Mouse (Mus musculus) CD8-positive naive resting alpha-beta T cell, adult 2 months (primary cell): Measurements from ENCODE around the gene Gm45233.

Source experiments
- DNase-seq, 2 experiments: peaks; one replicate each; pipeline ENCODE4 v3.0.0; 2022; ENCODE audit warnings: low read depth in 2 of 2, low spot score in 2 of 2

Gene Gm45233

DNA sequence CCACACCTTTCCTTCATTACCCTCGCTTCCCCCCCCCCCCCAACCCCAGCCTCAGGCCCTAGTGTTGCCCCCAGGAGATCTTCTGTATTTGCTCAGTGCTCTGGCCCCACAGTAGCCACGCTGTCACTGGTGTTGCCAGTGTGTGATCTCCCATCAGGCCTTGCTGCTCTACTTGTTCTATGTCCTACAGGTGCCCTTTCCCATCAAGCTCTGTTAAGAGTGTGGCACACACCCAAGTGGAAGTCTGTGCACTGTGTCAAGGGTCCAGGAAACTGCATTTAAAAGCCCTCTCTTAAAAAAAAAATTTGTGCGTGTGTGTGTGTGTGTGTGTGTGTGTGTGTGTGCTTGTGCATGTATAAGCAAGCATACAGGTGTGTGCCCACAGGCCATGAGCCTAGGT, 4.3 kb downstream of the Gm45233 start:
- no peak for DNase-seq

- DNase-seq, result no peak
Measured at GRCm38 (mm10) chr7:43449811-43450210, 5.9 kb downstream of the Gm45233 start.

DNA sequence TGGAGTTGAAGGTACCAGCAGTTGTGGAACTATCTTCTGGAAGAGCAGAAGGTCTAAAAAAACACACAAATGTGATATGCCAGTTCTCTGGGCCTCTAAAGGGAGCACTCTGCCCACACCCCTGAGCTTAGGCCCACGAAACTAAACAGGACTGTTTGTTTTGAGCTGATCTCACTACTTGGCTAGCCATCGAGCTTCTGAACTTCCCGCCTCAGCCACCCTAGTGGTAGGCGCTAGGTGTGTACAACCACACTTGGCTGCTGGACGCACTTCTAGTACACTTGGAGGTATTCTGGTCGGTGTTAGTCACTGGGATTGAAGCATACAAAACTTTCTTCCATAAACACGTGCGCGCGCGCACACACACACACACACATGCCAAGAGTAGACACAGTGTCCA, 7.8 kb downstream of the Gm45233 start:
- DNase-seq, result no peak

DNA sequence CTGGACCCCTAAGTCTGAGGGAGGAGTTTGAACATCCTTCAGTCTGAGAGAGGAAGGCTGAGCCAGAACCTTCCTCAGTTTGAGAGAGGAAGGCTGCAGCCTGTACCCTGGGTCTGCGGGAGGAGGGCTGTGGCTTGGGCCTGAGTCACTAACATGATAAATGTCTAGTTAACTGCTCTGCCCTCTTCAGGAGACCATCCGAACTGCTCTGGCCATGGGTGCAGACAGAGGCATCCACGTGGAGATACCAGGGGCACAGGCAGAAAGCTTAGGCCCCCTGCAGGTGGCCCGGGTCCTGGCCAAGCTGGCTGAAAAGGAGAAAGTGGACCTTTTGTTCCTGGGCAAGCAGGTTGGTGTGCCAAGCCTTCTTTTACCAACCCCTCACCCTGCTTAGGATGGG, 8.7 kb downstream of the Gm45233 start:
- DNase-seq, result peak; percentile 46 to 59

GRCm38 (mm10) chr7:43453599-43454355, 9.8 kb downstream of the Gm45233 start:
- DNase-seq, result no peak

DNA sequence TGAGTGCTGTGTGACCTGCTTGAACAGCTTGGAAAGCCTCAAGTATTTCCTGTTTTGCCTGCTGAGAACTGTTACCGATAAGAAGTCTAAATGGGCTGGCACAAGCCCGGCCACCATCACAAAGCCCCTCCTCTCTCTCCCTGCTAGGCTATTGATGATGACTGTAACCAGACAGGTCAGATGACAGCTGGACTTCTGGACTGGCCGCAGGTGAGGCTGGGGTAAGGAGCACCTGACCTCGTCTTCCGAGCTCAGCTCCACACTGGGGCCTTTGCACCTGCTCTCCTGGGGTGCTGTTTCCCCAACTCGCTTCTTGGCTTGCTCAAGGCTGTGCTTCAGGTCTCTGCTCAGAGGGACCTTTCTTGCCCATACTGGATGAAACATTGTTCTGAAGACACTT, 10.4 kb downstream of the Gm45233 start:
- DNase-seq, result no peak

- no peak for DNase-seq
Measured at GRCm38 (mm10) chr7:43462851-43463250, 18.9 kb downstream of the Gm45233 start, which contains the start of gene Vsig10l. Gene Vsig10l, plus strand, starts transcription at chr7:43463151.

- DNase-seq, result no peak
Measured at GRCm38 (mm10) chr7:43463976-43464375, 20.0 kb downstream of the Gm45233 start.

- peak in 1 of 2 experiments; percentile 7 for DNase-seq
Measured at GRCm38 (mm10) chr7:43464864-43465343, 21.0 kb downstream of the Gm45233 start.

DNA sequence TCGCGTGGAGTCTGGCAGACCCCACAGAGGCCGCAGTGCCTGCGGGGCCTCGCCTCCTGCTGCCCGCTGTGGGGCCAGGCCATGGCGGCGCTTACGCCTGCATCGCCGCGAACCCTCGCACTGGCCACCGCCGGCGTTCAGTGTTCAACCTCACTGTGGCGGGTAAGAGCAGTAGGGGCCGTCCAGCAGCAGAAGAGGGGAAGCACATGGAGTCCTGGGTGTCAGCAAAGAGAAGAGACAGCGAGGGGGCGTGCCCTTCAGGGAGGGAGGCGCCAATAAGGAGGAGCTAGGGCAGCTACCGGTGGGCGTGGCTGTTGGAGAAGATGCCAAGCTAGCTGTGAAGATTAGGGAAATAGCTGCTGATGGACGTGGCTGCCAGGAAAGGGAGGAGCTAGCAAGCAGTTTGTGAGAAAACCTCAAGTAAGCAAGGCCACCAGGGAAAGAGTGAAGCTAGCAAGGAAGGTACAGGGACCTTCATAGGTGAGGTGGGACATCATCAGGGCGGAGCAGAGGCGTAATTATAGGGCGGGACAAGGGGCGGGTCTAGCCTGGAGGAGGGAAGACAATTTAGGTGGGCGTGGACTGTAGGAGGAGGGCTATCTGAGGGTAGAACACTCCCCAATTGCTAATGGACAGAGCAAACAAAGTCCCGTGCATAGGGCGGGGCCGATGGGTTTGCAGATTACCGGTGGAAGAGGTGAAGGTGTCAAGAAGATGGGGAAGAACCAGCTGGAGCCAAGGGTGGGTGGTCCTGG, 21.6 kb downstream of the Gm45233 start:
- DNase-seq, result peak; percentile 78 to 87

DNA sequence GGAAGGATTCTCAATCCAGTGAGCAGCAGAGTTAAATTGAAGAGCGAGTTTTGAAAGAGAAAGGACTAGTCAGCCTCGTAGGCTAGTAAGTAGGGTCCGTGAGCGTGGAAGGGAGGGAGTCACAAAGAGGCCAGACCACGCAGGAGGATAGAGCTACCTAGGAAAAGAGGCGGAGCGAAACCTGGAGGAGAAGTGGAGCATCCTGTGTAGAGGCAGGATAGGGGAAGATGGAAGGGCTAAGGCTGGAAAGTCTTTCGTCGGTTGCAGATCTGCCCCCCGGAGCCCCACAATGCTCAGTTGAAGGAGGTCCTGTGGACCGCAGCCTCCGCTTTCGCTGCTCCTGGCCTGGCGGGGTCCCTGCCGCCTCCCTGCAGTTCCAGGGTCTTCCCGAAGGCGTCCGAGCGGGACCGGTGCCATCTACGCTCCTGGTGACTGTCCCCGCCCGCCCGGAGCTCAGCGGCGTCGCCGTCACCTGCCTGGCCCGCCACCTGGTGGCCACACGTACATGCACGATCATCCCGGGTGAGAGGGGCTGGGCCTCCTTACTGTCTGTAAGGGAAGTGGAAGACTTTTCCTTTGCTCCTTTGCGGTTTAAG, 22.3 kb downstream of the Gm45233 start:
- peak; percentile 79 to 82 for DNase-seq

- peak; percentile 40 to 57 for DNase-seq
Measured at GRCm38 (mm10) chr7:43470373-43470772, 26.4 kb downstream of the Gm45233 start.

DNA sequence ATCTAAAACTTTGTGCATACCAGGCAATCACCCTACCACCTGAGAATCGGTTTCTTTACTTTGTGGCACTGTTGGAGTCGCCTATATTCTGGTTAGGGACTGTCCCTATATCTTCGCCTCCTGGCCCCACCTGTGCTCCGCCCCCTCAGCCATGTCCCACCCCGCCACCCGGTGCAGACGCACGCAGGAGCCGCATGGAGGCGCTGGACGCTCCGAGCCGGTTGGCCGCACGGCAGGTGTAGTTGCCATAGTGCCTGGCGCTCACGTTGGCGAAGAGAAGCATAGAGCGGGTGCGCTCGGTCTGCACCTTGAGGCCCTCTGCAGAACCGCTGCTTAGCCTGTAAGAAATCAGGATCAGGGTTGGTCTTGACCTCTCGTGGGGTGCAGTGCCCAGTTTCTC, 31.8 kb downstream of the Gm45233 start:
- peak; percentile 21 to 35 for DNase-seq

GRCm38 (mm10) chr7:43476376-43476775, 32.4 kb downstream of the Gm45233 start:
- no peak for DNase-seq

DNA sequence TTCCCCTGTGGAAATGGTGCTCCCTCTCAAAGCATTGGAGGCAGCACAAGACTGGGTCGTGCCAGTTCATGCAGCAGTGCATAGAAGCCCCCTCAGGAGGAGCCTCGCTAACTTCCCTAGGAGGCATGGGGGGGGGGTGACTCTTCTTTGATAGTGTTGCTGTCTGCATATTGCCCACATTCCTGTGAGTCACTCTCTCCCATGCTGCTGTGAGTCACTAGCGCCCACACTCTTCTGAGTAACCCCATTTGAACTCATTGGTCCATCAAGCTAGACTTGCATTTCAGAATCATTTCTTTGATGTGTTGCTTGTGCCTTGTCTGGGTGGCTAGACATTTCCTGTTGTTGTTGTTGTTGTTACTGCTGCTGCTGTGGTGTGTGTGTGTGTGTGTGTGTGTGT, 37.3 kb downstream of the Gm45233 start:
- no peak for DNase-seq

GRCm38 (mm10) chr7:43482090-43482716, 38.3 kb downstream of the Gm45233 start:
- DNase-seq, result no peak

DNA sequence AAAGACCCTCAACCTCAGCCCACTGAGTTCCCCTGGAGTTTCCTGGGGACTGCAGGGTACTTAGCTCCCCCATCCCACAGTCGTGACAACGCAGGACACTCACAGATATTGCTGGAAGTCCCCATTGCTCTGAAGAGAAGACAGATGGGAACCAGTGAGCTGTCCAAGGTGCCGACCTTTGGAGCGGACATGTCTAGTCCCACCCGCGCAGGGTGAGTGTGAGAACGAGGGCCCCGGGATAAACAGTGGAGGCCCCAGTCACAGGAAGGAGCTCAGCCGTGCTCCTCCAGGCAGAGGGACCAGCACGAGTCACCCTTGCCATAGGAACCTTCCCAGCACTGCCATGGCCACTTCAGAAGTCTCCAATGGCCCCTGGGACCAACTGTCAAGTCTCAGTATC, 39.3 kb downstream of the Gm45233 start:
- DNase-seq, result no peak

GRCm38 (mm10) chr7:43488646-43489045, 44.7 kb downstream of the Gm45233 start:
- no peak for DNase-seq

DNA sequence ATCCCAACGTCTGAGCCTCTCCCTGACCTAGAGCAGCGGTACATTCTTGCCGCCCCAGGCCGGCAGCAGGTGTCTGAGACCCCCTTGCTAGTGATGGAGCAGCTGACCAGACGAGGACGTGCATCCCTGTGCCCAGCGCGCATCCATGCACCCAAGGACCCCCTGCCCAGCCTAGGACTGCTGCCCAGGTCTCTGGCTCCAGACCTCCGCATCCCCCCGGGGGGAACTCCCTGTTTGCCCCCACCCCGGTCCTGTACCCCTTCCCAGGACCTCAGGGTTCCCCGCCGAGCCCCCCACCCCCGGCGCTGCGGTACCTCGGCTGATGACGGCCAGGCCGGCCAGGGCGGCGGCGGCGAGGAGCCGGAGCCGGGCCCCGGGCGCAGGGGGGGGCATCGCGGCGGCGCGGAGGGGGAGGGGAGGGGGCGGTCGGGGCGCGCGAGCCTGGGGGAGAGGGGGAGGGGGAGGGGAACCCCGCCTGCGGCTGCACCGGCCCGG, 45.8 kb downstream of the Gm45233 start, which contains the start of gene Iglon5:
Gene Iglon5 (minus strand): TSS at position 445 of the 495 bp plus-strand sequence.
- DNase-seq, result no peak

- no peak for DNase-seq
Measured at GRCm38 (mm10) chr7:43490182-43490584, 46.3 kb downstream of the Gm45233 start.

DNA sequence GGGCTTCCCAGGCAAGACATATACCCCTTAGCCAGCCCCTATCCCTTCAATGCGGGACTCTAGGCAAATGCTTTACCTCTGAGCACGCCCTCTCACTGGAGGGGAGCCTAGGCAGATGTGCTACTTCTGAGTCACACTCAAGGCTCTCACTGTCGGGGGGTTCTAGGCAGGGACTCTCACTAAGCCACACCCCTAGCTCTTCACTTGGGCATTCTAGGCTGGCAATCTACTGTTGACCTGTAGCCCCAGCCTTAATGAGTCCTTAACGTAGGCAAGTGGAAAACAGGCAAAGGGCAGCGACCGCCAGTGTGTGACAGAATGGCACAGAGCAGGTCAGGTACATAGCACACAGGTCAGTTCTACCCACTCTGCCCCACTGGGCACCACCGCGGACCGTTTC, 46.9 kb downstream of the Gm45233 start:
- DNase-seq, result no peak
